Mouse (Mus musculus): ENCODE measurements around the gene Etfa.

DNA sequence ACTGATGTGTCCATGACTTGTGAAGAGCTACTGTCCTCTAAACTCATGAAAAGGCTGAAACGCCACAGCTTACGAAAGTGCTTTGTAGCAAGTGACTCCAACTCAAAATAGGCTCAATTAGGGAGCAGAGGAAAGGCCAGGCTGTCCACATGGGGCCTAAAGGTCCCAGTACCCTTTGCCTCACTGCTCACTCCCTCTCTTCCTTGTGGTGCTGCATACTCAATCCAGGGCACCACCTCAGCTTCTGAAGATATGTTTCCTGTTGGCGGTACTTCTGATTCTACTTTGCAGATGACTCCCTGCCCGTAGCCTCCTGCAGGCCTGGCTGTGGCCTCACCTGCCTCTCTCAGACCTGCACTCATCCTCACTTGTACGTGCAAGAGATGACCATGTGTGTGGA lies 58.7 kb downstream of the Etfa start:
- no peak for TF ChIP-seq POLR2A (IDR thresholded peaks at IDR 0.05; ENCODE audit: control insufficient read depth, low read depth, low read length)
- TF ChIP-seq CTCF (IDR thresholded peaks at IDR 0.05; ENCODE audit: control insufficient read depth, insufficient read depth, insufficient replicate concordance, low read depth, low read length), result no peak

Measured in testis, adult 2 months (tissue).